Mouse (Mus musculus): Measurements from ENCODE around the gene Ttc7b. TPM values are rescaled to one million over a fixed set of nuclear protein-coding genes. Genes with fewer than 3 reads are reported as not detected.
A peak's percentile ranks its signal among the peaks of the same experiment; 100 is the strongest.

Gene Ttc7b
- polyA plus RNA-seq, 1 experiment: 20.4 TPM

DNA sequence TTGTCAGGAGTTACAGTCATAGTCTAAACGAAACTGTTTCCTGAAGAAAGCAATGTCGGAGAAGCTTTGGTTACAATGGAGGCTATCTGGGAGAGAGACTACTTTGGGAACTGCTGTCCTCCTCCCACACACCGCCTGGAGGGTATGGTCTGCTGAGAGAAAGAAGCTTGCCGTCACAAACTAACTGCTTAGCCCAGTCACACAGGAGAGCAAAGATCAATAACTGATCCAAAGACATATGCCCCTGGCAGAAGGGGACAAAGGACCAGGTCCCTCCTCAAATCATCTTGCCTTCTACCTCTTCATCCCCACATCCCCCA is 117.7 kb downstream of the Ttc7b start:
- DNase-seq (ENCODE audit: low read depth in 1 of 2, low spot score in 2 of 2): no peak
- H3K36me3 ChIP-seq (ENCODE audit: control insufficient read depth, insufficient read depth, low read length): no peaks in the 10 kb centered on the region
- H3K4me3 ChIP-seq (ENCODE audit: extremely low read depth, insufficient read depth, insufficient read length): no peak overlapping the region
- no peak for TF ChIP-seq CTCF (IDR thresholded peaks at IDR 0.05; ENCODE audit: extremely low read depth, insufficient read depth, insufficient read length, insufficient replicate concordance)
- TF ChIP-seq POLR2A (IDR thresholded peaks at IDR 0.05; ENCODE audit: low read depth, low read length): no peak
- WGBS: 94% methylated on average over 4 of the region's 4 CpGs
- H3K27me3 ChIP-seq (ENCODE audit: control insufficient read depth, insufficient read depth, low read length): no peaks in the 10 kb centered on the region
- H3K4me1 ChIP-seq (ENCODE audit: control insufficient read depth, insufficient read depth, insufficient read length): peaks cover 2% of the 10 kb centered on the region; the same call in 1 of the 2 replicates
- no peak overlapping the region for H3K27ac ChIP-seq (ENCODE audit: insufficient read depth, low read length)

DNA sequence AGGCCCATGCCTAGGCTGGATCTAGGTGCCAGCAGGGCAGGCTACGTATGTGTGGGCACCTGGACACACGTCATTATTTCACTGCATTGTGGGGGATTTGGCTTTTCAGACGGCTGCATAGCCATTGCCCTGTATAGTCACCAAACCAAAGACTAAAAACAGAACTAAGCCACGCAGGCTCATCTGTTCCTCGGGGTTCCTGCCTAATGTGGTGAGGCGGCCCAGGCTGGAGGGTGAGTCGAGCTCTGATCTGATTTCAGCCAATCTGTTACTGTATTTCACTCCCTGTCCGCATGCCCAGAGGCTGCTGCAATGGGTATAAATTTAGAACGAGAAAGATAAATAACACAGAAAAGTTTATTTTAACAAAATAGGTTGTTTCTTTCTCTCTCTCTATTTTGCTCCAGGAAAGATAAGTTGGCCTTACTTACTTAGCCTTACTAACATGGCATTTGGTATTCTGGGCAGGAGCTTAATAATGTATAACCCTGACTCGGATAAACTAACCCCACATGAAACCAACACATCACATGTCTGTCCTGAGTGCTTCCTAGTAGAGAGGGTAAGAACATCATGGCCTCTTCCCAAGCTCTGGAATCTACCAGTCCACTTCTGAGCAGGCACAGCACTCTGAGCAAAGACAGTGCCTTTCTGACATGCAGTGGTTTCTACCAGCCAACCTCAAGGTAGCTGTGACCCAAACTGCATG is 118.2 kb downstream of the Ttc7b start:
- DNase-seq (ENCODE audit: low read depth in 1 of 2, low spot score in 2 of 2): no peak
- WGBS: 89% methylated on average over 10 of the region's 10 CpGs

DNA sequence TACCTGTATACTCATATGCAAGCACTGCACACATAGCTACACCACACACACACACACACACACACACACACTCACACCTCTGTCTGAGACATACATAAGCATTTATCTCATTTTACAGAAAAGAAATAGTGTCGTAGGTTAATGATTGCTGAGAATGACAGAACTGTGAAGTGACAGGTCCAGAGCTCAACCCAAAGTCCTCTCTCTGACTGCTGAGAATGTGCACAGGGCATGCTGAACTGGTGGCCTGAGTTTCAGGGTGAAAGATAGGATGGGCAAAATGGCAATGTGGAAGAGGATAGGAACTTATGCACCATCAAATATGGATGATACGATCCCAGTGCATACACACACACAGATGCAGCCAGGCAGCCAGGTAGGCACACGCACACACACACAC is 120.5 kb downstream of the Ttc7b start:
- DNase-seq (ENCODE audit: low read depth in 1 of 2, low spot score in 2 of 2): no peak
- no peaks in the 10 kb centered on the region for H3K27me3 ChIP-seq (ENCODE audit: control insufficient read depth, insufficient read depth, low read length)
- WGBS: 91% methylated on average over 3 of the region's 3 CpGs
- H3K36me3 ChIP-seq (ENCODE audit: control insufficient read depth, insufficient read depth, low read length): no peaks in the 10 kb centered on the region
- no peak overlapping the region for H3K27ac ChIP-seq (ENCODE audit: insufficient read depth, low read length)
- H3K4me3 ChIP-seq (ENCODE audit: extremely low read depth, insufficient read depth, insufficient read length): no peak overlapping the region
- H3K4me1 ChIP-seq (ENCODE audit: control insufficient read depth, insufficient read depth, insufficient read length): peaks cover 2% of the 10 kb centered on the region; the same call in 1 of the 2 replicates
- TF ChIP-seq CTCF (IDR thresholded peaks at IDR 0.05; ENCODE audit: extremely low read depth, insufficient read depth, insufficient read length, insufficient replicate concordance): no peak
- no peak for TF ChIP-seq POLR2A (IDR thresholded peaks at IDR 0.05; ENCODE audit: low read depth, low read length)

More for the DNA sequence above, 118.2 kb downstream of the Ttc7b start:
- Histone ChIP-seq H3K4me1 (ENCODE audit: control insufficient read depth, insufficient read depth, insufficient read length) (peaks cover 2% of the 10 kb centered on the region; the same call in 1 of the 2 replicates), H3K27me3 (ENCODE audit: control insufficient read depth, insufficient read depth, low read length) (no peaks in the 10 kb centered on the region), H3K4me3 (ENCODE audit: extremely low read depth, insufficient read depth, insufficient read length) (no peak overlapping the region), H3K27ac (ENCODE audit: insufficient read depth, low read length) (no peak overlapping the region), H3K36me3 (ENCODE audit: control insufficient read depth, insufficient read depth, low read length) (no peaks in the 10 kb centered on the region)
- TF ChIP-seq POLR2A (IDR thresholded peaks at IDR 0.05; ENCODE audit: low read depth, low read length): no peak
- no peak for TF ChIP-seq CTCF (IDR thresholded peaks at IDR 0.05; ENCODE audit: extremely low read depth, insufficient read depth, insufficient read length, insufficient replicate concordance)

DNA sequence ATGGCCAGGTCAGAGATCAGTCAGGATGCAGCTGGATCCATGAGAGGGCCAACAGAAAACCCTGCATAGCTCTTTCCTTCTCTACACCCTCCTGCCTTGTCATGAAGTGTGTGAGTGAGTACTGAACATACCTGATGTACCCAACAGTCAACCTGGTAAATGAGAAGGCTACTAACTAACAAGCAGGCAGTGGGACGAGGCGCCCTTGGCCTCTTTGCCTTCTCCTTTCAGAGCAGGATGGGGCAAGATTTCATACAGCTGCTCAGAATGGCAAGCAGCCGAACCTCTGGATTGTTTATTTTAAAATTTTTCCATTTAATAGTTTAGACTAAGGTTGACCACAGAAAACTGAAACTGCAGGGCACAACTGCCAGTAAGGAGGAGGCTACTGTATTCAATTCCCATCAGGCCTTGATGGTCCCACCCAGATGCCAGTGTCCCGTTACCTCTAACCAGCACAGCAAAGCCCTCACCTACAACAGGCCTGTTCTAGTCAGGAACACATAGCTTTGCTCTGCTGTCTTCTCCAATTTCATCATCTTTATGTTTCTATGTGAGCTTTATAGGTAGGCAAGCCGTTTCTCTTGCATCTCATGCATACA is 121.4 kb downstream of the Ttc7b start:
- Histone ChIP-seq H3K36me3 (ENCODE audit: control insufficient read depth, insufficient read depth, low read length) (0 out of 2 replicates have a peak, but pooled peaks cover 1% of the 10 kb centered on the region), H3K27ac (ENCODE audit: insufficient read depth, low read length) (peak overlapping the region; percentile 14; the same call in 1 of the 2 replicates), H3K4me3 (ENCODE audit: extremely low read depth, insufficient read depth, insufficient read length) (no peak overlapping the region), H3K4me1 (ENCODE audit: control insufficient read depth, insufficient read depth, insufficient read length) (peaks cover 2% of the 10 kb centered on the region; the same call in 1 of the 2 replicates), H3K27me3 (ENCODE audit: control insufficient read depth, insufficient read depth, low read length) (no peaks in the 10 kb centered on the region)
- DNase-seq (ENCODE audit: low read depth in 1 of 2, low spot score in 2 of 2): no peak
- TF ChIP-seq POLR2A (IDR thresholded peaks at IDR 0.05; ENCODE audit: low read depth, low read length) (no peak), CTCF (IDR thresholded peaks at IDR 0.05; ENCODE audit: extremely low read depth, insufficient read depth, insufficient read length, insufficient replicate concordance) (no peak)
- WGBS: 87% methylated on average over 5 of the region's 5 CpGs

DNA sequence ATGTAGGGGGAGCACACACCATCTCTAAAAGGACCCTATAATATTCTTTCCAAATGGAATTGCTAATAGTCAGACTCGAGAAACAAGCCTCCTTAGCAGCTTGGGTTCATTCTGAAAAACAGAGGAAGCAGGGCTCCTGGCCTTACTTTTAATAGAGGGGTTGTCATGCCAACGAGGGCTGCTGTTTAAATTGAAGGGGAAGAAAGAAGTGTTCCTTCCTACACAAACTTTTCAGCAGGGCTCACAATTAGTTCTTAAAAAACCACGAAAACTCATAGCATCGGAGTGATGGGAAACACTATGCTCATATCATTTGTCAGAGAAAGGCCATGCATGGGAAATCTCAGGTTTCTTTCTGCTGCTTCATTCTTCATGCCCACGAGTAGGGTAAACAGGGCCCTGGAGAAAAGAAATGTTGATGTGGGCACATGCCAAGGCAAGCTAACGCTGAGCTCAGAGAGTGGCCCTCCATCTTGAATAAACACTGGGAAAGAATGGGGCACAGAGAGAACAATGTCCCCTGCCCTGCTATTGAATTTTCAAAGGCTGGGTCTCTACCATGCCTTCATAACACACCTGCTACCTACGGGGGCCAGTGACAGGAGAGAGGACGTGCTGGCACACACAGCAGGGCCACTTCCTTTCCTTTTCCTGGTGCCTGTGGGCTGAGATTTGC is 122.2 kb downstream of the Ttc7b start:
- WGBS: 48% methylated on average over 8 of the region's 8 CpGs
- Histone ChIP-seq H3K36me3 (ENCODE audit: control insufficient read depth, insufficient read depth, low read length) (0 out of 2 replicates have a peak, but pooled peaks cover 1% of the 10 kb centered on the region), H3K27me3 (ENCODE audit: control insufficient read depth, insufficient read depth, low read length) (no peaks in the 10 kb centered on the region), H3K4me1 (ENCODE audit: control insufficient read depth, insufficient read depth, insufficient read length) (peaks cover 2% of the 10 kb centered on the region; the same call in 1 of the 2 replicates), H3K4me3 (ENCODE audit: extremely low read depth, insufficient read depth, insufficient read length) (no peak overlapping the region), H3K27ac (ENCODE audit: insufficient read depth, low read length) (peak overlapping the region; percentile 14; the same call in 1 of the 2 replicates)
- TF ChIP-seq POLR2A (IDR thresholded peaks at IDR 0.05; ENCODE audit: low read depth, low read length) (no peak), CTCF (IDR thresholded peaks at IDR 0.05; ENCODE audit: extremely low read depth, insufficient read depth, insufficient read length, insufficient replicate concordance) (no peak)
- no peak for DNase-seq (ENCODE audit: low read depth in 1 of 2, low spot score in 2 of 2)

DNA sequence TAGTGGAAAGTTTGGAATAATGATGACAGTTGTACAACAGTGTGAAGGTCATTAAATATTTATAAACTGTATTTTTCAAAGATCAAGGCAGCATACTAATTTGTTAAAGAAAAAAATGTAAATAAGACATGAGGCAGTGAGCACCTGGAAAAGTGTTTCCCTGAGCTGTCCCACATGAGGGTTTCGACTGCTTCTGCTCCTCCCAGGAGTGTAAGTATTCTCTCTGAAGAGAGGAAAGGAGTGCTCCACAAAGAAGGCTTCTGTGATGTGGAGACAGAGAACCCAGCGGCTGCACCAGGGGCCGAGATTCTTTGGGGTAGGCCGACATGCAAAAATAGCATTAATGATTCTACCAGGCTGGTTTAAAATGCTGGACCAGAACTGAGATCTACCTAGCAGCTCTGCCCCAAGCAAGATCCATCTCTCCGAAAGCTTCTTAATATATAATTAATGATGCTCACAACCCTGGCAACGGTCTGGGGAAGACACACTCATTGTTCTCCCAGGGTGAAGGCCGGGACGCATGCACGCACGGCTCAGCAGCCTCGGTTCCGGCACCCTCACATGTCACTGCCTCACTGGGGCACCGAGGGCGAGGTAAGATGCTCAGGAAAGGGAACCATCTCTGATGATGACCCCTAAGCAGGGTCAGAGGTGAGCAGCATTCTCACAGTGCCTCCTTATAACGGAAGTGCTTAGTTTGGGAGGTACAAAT is 123.0 kb downstream of the Ttc7b start:
- no peak overlapping the region for H3K4me3 ChIP-seq (ENCODE audit: extremely low read depth, insufficient read depth, insufficient read length)
- H3K36me3 ChIP-seq (ENCODE audit: control insufficient read depth, insufficient read depth, low read length): 0 out of 2 replicates have a peak, but pooled peaks cover 1% of the 10 kb centered on the region
- 82% methylated on average over 15 of the region's 15 CpGs for WGBS
- no peaks in the 10 kb centered on the region for H3K27me3 ChIP-seq (ENCODE audit: control insufficient read depth, insufficient read depth, low read length)
- H3K4me1 ChIP-seq (ENCODE audit: control insufficient read depth, insufficient read depth, insufficient read length): peaks cover 2% of the 10 kb centered on the region; the same call in 1 of the 2 replicates
- H3K27ac ChIP-seq (ENCODE audit: insufficient read depth, low read length): 0 out of 2 replicates have a peak overlapping the region, but pooled peaks have one; percentile 16
- DNase-seq (ENCODE audit: low read depth in 1 of 2, low spot score in 2 of 2): no peak
- TF ChIP-seq POLR2A (IDR thresholded peaks at IDR 0.05; ENCODE audit: low read depth, low read length): no peak
- no peak for TF ChIP-seq CTCF (IDR thresholded peaks at IDR 0.05; ENCODE audit: extremely low read depth, insufficient read depth, insufficient read length, insufficient replicate concordance)

All from spleen, adult 2 months (tissue).